15 mouse cellular contexts compared by ENCODE assay signal in the genomic region with DNA sequence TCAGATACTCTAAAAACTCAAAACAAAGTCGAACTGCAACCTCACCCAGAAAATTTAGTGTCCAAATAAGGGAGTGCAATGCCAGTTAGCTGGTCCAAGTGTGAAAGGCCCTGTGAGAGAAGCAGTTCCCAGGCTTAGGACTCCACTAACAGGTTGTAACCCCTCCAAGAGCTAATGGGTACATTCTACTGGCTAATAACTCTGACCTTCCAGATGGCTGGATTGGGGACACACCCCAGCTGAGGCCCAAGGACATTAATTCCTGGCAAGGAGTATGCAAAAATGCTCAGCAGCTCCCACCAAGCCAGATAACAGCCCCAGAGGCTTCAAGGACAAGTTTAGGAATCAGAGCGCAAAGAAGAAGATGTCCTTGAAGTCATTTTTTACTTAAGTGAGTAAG.
DNase-seq lines count a peak whose midpoint lies in the region; ATAC-seq and TF ChIP-seq lines count a peak whose summit lies in the region.
"Had no signal": no experiment of that assay in that cellular context is flagged by ENCODE, and none has a peak within 500 bp of the region (broad histone marks: within the 10 kb centered on the region; RNA-seq: fewer than 3 reads in every experiment).

No protein-coding gene starts in this region.

- DNase-seq in heart, adult 11 months: peak; percentile 96
- DNase-seq in liver, adult 2 months (ENCODE audit: extremely low read depth, low read depth, low spot score): peak; percentile 28
- DNase-seq in liver, postnatal 0 days: no peak
- DNase-seq in R1 (ENCODE audit: low read depth, low spot score): peak; percentile 46
- DNase-seq in heart, postnatal 0 days (ENCODE audit: low spot score): no peak
- no peak for DNase-seq in spleen, postnatal 14 days (ENCODE audit: low spot score in 2 of 2)
- DNase-seq: embryo, embryonic 11 days; kidney, postnatal 10 days; thymus, adult 2 months had no signal

- H3K27me3 ChIP-seq in heart, embryonic 12.5 days (replicated peaks): no peaks in the 10 kb centered on the region
- H3K27me3 ChIP-seq in liver, adult 2 months (ENCODE audit: control insufficient read depth, insufficient read depth, low read length): no peaks in the 10 kb centered on the region
- H3K27me3 ChIP-seq in liver, postnatal 0 days (ENCODE audit: insufficient read depth, low read length): no peaks in the 10 kb centered on the region
- H3K27me3 ChIP-seq in heart, postnatal 0 days (ENCODE audit: control insufficient read depth, insufficient read depth, low read length): no peaks in the 10 kb centered on the region
- no peaks in the 10 kb centered on the region for H3K27me3 ChIP-seq in midbrain, embryonic 15.5 days (replicated peaks)
- H3K27me3 ChIP-seq: forebrain, embryonic 15.5 days; liver, embryonic 15.5 days; neural tube, embryonic 12.5 days had no signal

- no peak for TF ChIP-seq CTCF in liver, adult 2 months (IDR thresholded peaks at IDR 0.05; ENCODE audit: low read depth, low read length)
- TF ChIP-seq CTCF in liver, postnatal 0 days (IDR thresholded peaks at IDR 0.05; ENCODE audit: low read depth): no peak
- no peak for TF ChIP-seq CTCF in heart, postnatal 0 days (IDR thresholded peaks at IDR 0.05; ENCODE audit: low read depth)

- H3K4me3 ChIP-seq in heart, embryonic 12.5 days: no peak overlapping the region
- no peak overlapping the region for H3K4me3 ChIP-seq in liver, adult 2 months (ENCODE audit: insufficient read depth, low read depth, low read length)
- H3K4me3 ChIP-seq in liver, postnatal 0 days (ENCODE audit: low read depth, low read length): no peak overlapping the region
- H3K4me3 ChIP-seq in heart, postnatal 0 days (ENCODE audit: low read depth, low read length): no peak overlapping the region
- no peak overlapping the region for H3K4me3 ChIP-seq in midbrain, embryonic 15.5 days
- H3K4me3 ChIP-seq: forebrain, embryonic 15.5 days; liver, embryonic 15.5 days; neural tube, embryonic 12.5 days had no signal

- no peak overlapping the region for H3K4me2 ChIP-seq in heart, embryonic 12.5 days
- H3K4me2 ChIP-seq in liver, postnatal 0 days (ENCODE audit: low read depth, low read length): no peak overlapping the region
- H3K4me2 ChIP-seq in heart, postnatal 0 days (ENCODE audit: low read depth, low read length): no peak overlapping the region
- no peak overlapping the region for H3K4me2 ChIP-seq in midbrain, embryonic 15.5 days
- H3K4me2 ChIP-seq: forebrain, embryonic 15.5 days; liver, embryonic 15.5 days; neural tube, embryonic 12.5 days had no signal

- no peak for TF ChIP-seq EP300 in liver, postnatal 0 days (IDR thresholded peaks at IDR 0.05; ENCODE audit: low read depth)
- TF ChIP-seq EP300 in heart, postnatal 0 days (IDR thresholded peaks at IDR 0.05; ENCODE audit: low read depth): no peak

- no peak overlapping the region for H3K27ac ChIP-seq in heart, embryonic 12.5 days (ENCODE audit: poor library complexity, severe bottlenecking)
- 0 out of 2 replicates have a peak overlapping the region, but pooled peaks have one; percentile 2 for H3K27ac ChIP-seq in liver, adult 2 months (replicated peaks; ENCODE audit: insufficient read depth, low read depth, low read length)
- no peak overlapping the region for H3K27ac ChIP-seq in liver, postnatal 0 days (ENCODE audit: low read depth)
- peak overlapping the region; percentile 17 for H3K27ac ChIP-seq in heart, postnatal 0 days (ENCODE audit: low read depth)
- no peak overlapping the region for H3K27ac ChIP-seq in midbrain, embryonic 15.5 days
- H3K27ac ChIP-seq: forebrain, embryonic 15.5 days; hindbrain, postnatal 0 days; liver, embryonic 15.5 days; neural tube, embryonic 12.5 days had no signal

- no peak for ATAC-seq in heart, embryonic 12.5 days (ENCODE audit: insufficient number of reproducible peaks, low FRiP score)
- ATAC-seq in liver, postnatal 0 days: no peak
- ATAC-seq in heart, postnatal 0 days (ENCODE audit: insufficient read depth, low read depth): no peak
- no peak for ATAC-seq in midbrain, embryonic 15.5 days (replicated peaks)
- ATAC-seq: forebrain, embryonic 15.5 days; hindbrain, postnatal 0 days had no signal

- H3K9me3 ChIP-seq in heart, embryonic 12.5 days (replicated peaks): no peaks in the 10 kb centered on the region
- H3K9me3 ChIP-seq in liver, postnatal 0 days (ENCODE audit: low read length): no peaks in the 10 kb centered on the region
- H3K9me3 ChIP-seq in heart, postnatal 0 days (replicated peaks; ENCODE audit: control insufficient read depth, low read length): no peaks in the 10 kb centered on the region
- H3K9me3 ChIP-seq in midbrain, embryonic 15.5 days: no peaks in the 10 kb centered on the region
- H3K9me3 ChIP-seq: forebrain, embryonic 15.5 days; liver, embryonic 15.5 days; neural tube, embryonic 12.5 days had no signal

- no peaks in the 10 kb centered on the region for H3K36me3 ChIP-seq in heart, embryonic 12.5 days
- H3K36me3 ChIP-seq in liver, adult 2 months (ENCODE audit: control insufficient read depth, insufficient read depth, low read length): no peaks in the 10 kb centered on the region
- H3K36me3 ChIP-seq in liver, postnatal 0 days (replicated peaks; ENCODE audit: insufficient read depth, low read length): no peaks in the 10 kb centered on the region
- H3K36me3 ChIP-seq in heart, postnatal 0 days (replicated peaks; ENCODE audit: control insufficient read depth, insufficient read depth, low read length): no peaks in the 10 kb centered on the region
- H3K36me3 ChIP-seq in midbrain, embryonic 15.5 days (replicated peaks): no peaks in the 10 kb centered on the region
- H3K36me3 ChIP-seq: forebrain, embryonic 15.5 days; liver, embryonic 15.5 days; neural tube, embryonic 12.5 days had no signal

- no peak overlapping the region for H3K9ac ChIP-seq in heart, embryonic 12.5 days
- no peak overlapping the region for H3K9ac ChIP-seq in liver, adult 2 months (ENCODE audit: low read depth, low read length)
- H3K9ac ChIP-seq in liver, postnatal 0 days (replicated peaks): no peak overlapping the region
- no peak overlapping the region for H3K9ac ChIP-seq in heart, postnatal 0 days (replicated peaks; ENCODE audit: low read depth, low read length)
- H3K9ac ChIP-seq in midbrain, embryonic 15.5 days: no peak overlapping the region
- H3K9ac ChIP-seq: forebrain, embryonic 15.5 days; liver, embryonic 15.5 days; neural tube, embryonic 12.5 days had no signal

- TF ChIP-seq POLR2A in liver, adult 2 months (IDR thresholded peaks at IDR 0.05; ENCODE audit: extremely low read depth, insufficient read depth, low read length): no peak

- 72% methylated on average over 2 of the region's 2 CpGs for WGBS in heart, embryonic 12.5 days
- 56% methylated on average over 2 of the region's 2 CpGs for WGBS in liver, adult 2 months
- 71% methylated on average over 2 of the region's 2 CpGs for WGBS in liver, postnatal 0 days (ENCODE audit: insufficient replicate concordance)
- WGBS in heart, postnatal 0 days: 38% methylated on average over 2 of the region's 2 CpGs
- 88% methylated on average over 2 of the region's 2 CpGs for WGBS in midbrain, embryonic 15.5 days

- H3K79me2 ChIP-seq in liver, adult 2 months (ENCODE audit: control insufficient read depth, insufficient read depth, low read length): peaks cover 36% of the 10 kb centered on the region; the same call in 1 of the 2 replicates

- peaks cover 70% of the 10 kb centered on the region for H3K4me1 ChIP-seq in heart, embryonic 12.5 days (replicated peaks)
- H3K4me1 ChIP-seq in liver, adult 2 months (ENCODE audit: control insufficient read depth, insufficient read depth, low read length): peaks cover 21% of the 10 kb centered on the region
- H3K4me1 ChIP-seq in liver, postnatal 0 days (ENCODE audit: insufficient read depth): peaks cover 48% of the 10 kb centered on the region
- peaks cover 46% of the 10 kb centered on the region for H3K4me1 ChIP-seq in heart, postnatal 0 days (ENCODE audit: control insufficient read depth, insufficient read depth)
- H3K4me1 ChIP-seq in midbrain, embryonic 15.5 days: no peaks in the 10 kb centered on the region
- H3K4me1 ChIP-seq: forebrain, embryonic 15.5 days had no signal

Comparison
In these comparisons a context has a peak if more than half of its experiments do, and no peak if none do; other contexts are left out.
1. DNase-seq: peak in heart, adult 11 months (single experiment), liver, adult 2 months (single experiment) and R1 (single experiment); none in liver, postnatal 0 days (single experiment), heart, postnatal 0 days (single experiment) and spleen, postnatal 14 days (0 of 2).
2. H3K27ac ChIP-seq: peak in liver, adult 2 months (single experiment) and heart, postnatal 0 days (single experiment); none in heart, embryonic 12.5 days (single experiment), liver, postnatal 0 days (single experiment) and midbrain, embryonic 15.5 days (single experiment).